Mouse (Mus musculus): ENCODE data around the gene Ttc39a. TPM values are rescaled to one million over a fixed set of nuclear protein-coding genes. Genes with fewer than 3 reads are reported as not detected.
A peak's percentile ranks its signal among the peaks of the same experiment; 100 is the strongest.

Gene Ttc39a
- polyA plus RNA-seq, 1 experiment: 0.70 TPM

DNA sequence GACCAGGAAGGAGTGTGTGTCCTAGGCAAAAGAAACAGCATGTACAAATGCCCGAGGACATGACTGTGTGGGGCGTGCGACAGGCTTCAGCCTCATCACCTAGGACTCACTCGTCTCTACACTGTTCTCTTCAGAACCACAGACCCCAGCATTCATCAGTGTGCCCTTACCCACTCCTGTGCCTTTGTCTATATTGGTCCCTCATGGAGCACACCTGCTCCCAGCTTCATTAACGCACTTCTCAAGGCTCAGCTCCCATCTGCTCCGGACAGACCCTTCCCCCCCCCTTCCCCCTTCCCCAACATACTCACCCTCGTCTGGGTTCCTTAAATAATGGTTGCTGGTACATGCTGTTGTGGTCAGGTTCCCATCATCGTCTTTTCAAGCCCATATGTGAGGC is 1.0 kb upstream of the Ttc39a start:
- Histone ChIP-seq H3K4me3 (no peak overlapping the region), H3K4me2 (ENCODE audit: low read depth) (peak overlapping the region; percentile 82), H3K27me3 (ENCODE audit: control insufficient read depth, insufficient read depth, insufficient read length) (no peaks in the 10 kb centered on the region), H3ac (ENCODE audit: control insufficient read depth, insufficient read length) (no peak overlapping the region), H3K36me3 (ENCODE audit: control insufficient read depth, insufficient read depth) (no peaks in the 10 kb centered on the region), H3K79me2 (ENCODE audit: control insufficient read depth, insufficient read depth) (no peaks in the 10 kb centered on the region)
- TF ChIP-seq REST (IDR thresholded peaks at IDR 0.05; ENCODE audit: insufficient read depth, insufficient read length) (no peak), E2F4 (IDR thresholded peaks at IDR 0.05; ENCODE audit: insufficient read depth) (no peak), CEBPB (IDR thresholded peaks at IDR 0.05; ENCODE audit: insufficient read depth, poor library complexity, severe bottlenecking) (no peak), MYOD1 (IDR thresholded peaks at IDR 0.05; ENCODE audit: control insufficient read depth in 1 of 3, insufficient read length in 2 of 3, low read depth in 2 of 3) (no peak), MAX (IDR thresholded peaks at IDR 0.05; ENCODE audit: low read depth) (no peak), POLR2AphosphoS2 (IDR thresholded peaks at IDR 0.05; ENCODE audit: insufficient read length, low read depth) (no peak), TCF3 (IDR thresholded peaks at IDR 0.05; ENCODE audit: insufficient read length, low read depth) (no peak), POLR2A (IDR thresholded peaks at IDR 0.05; ENCODE audit: insufficient read length, low read depth) (no peak)

DNA sequence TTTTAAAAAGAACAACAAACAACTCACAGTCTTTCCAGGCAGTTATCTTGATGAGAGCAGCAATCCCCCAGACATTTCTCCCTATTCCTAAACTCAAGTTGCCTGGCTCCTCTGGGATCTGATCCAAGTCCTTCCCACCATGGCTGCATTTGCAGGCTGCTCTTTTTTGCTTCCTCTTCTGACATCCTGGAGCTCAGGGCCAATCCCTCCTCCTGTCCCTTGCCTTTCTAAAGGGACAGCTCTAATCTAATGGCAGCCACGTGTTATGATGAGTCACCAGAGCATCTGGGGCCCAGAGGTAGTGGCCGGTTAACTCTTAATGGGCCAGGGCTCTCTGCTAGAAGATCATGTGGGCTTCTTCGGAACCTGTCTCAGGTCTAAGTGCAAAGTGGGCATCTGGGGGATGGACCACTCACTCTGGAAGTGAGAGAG is 353 bp upstream of the Ttc39a start:
- Histone ChIP-seq H3ac (ENCODE audit: control insufficient read depth, insufficient read length) (no peak overlapping the region), H3K4me2 (ENCODE audit: low read depth) (peak overlapping the region; percentile 82), H3K27me3 (ENCODE audit: control insufficient read depth, insufficient read depth, insufficient read length) (no peaks in the 10 kb centered on the region), H3K36me3 (ENCODE audit: control insufficient read depth, insufficient read depth) (no peaks in the 10 kb centered on the region), H3K4me3 (peak overlapping the region; percentile 17), H3K79me2 (ENCODE audit: control insufficient read depth, insufficient read depth) (no peaks in the 10 kb centered on the region)
- no peak for TF ChIP-seq TCF12 (IDR thresholded peaks at IDR 0.05; ENCODE audit: insufficient read depth, poor library complexity, severe bottlenecking)
- TF ChIP-seq SRF (IDR thresholded peaks at IDR 0.05; ENCODE audit: control insufficient read depth, insufficient read length, low read depth): no peak
- TF ChIP-seq MYOG (IDR thresholded peaks at IDR 0.05; ENCODE audit: control insufficient read depth in 1 of 3, insufficient read depth in 1 of 3, insufficient read length in 2 of 3, low read depth in 2 of 3): no peak
- no peak for TF ChIP-seq REST (IDR thresholded peaks at IDR 0.05; ENCODE audit: insufficient read depth, insufficient read length)
- TF ChIP-seq TCF3 (IDR thresholded peaks at IDR 0.05; ENCODE audit: insufficient read length, low read depth): no peak
- peak; percentile 39 for TF ChIP-seq USF1 (IDR thresholded peaks at IDR 0.05; ENCODE audit: low read depth)
- no peak for TF ChIP-seq CEBPB (IDR thresholded peaks at IDR 0.05; ENCODE audit: insufficient read depth, poor library complexity, severe bottlenecking)

DNA sequence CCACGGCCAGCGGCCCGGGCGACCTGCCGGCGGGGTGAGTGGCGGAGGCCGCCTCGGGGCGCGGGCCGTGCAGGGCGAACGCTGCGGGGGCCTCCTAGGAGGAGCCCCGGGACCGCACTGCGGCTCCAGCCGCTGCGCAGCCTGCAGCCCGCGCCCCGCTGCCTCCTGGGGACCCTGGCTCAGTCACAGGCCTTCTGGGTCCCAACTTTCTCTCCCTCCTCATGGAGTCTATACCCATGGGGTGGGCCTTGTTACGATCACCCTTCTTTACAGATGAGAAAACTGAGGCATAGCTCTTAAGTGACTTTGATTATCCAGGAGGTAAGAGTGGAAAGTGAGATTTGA is 725 bp downstream of the Ttc39a start:
- TF ChIP-seq MAX (IDR thresholded peaks at IDR 0.05; ENCODE audit: low read depth): no peak
- no peak for TF ChIP-seq POLR2AphosphoS2 (IDR thresholded peaks at IDR 0.05; ENCODE audit: insufficient read length, low read depth)
- TF ChIP-seq MYOG (IDR thresholded peaks at IDR 0.05; ENCODE audit: control insufficient read depth in 1 of 3, insufficient read depth in 1 of 3, insufficient read length in 2 of 3, low read depth in 2 of 3): peak in 1 of 3 experiments; percentile 8
- no peak for TF ChIP-seq USF1 (IDR thresholded peaks at IDR 0.05; ENCODE audit: low read depth)
- TF ChIP-seq REST (IDR thresholded peaks at IDR 0.05; ENCODE audit: insufficient read depth, insufficient read length): no peak
- no peak for TF ChIP-seq MYOD1 (IDR thresholded peaks at IDR 0.05; ENCODE audit: control insufficient read depth in 1 of 3, insufficient read length in 2 of 3, low read depth in 2 of 3)
- TF ChIP-seq TCF3 (IDR thresholded peaks at IDR 0.05; ENCODE audit: insufficient read length, low read depth): no peak
- no peaks in the 10 kb centered on the region for H3K36me3 ChIP-seq (ENCODE audit: control insufficient read depth, insufficient read depth)
- no peaks in the 10 kb centered on the region for H3K79me2 ChIP-seq (ENCODE audit: control insufficient read depth, insufficient read depth)
- H3K4me2 ChIP-seq (ENCODE audit: low read depth): peak overlapping the region; percentile 27
- H3K27me3 ChIP-seq (ENCODE audit: control insufficient read depth, insufficient read depth, insufficient read length): no peaks in the 10 kb centered on the region
- peak overlapping the region; percentile 17 for H3K4me3 ChIP-seq
- H3ac ChIP-seq (ENCODE audit: control insufficient read depth, insufficient read length): peak overlapping the region; percentile 12

DNA sequence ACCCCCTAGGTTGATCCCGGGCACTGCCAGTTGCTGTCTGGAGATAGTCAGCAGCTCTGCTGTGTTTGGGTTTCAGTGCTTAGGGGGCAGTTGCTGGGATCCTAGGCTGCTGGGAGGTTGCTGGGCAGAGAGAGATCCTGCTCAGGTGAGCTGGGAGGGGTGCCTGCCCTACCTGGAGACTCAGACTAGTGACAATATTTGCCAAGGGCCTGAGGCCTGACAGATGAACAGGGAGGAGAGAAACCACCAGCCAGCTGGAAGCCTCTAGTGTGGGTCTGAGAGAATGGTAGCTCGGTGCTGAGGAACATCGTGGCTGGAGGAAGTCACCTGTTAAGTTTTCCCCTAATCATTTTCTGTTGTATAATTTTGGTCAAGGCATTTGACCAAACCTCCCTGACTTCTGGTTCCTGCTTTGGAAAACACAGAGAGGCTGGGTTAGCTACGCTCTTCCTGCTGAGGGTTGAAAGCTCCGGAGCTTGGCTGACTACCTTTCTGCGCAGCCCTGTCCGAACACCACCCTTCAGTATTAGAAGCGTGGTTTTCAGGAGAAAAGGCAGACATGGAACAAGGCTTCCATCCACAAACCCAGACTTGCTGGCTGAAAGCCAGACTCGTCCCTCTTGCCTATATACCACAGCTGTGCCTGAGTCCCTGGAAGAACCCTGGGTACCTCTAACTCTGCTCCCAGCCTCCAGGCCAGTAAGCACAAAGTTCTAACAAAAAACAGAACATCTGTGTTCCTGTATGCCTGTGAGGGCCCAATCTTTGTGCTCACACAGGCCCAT is 1.5 kb downstream of the Ttc39a start:
- no peak overlapping the region for H3K4me3 ChIP-seq
- H3ac ChIP-seq (ENCODE audit: control insufficient read depth, insufficient read length): no peak overlapping the region
- no peaks in the 10 kb centered on the region for H3K36me3 ChIP-seq (ENCODE audit: control insufficient read depth, insufficient read depth)
- no peaks in the 10 kb centered on the region for H3K79me2 ChIP-seq (ENCODE audit: control insufficient read depth, insufficient read depth)
- H3K27me3 ChIP-seq (ENCODE audit: control insufficient read depth, insufficient read depth, insufficient read length): no peaks in the 10 kb centered on the region
- TF ChIP-seq USF1 (IDR thresholded peaks at IDR 0.05; ENCODE audit: low read depth) (no peak), MAX (IDR thresholded peaks at IDR 0.05; ENCODE audit: low read depth) (no peak), E2F4 (IDR thresholded peaks at IDR 0.05; ENCODE audit: insufficient read depth) (no peak), MYOD1 (IDR thresholded peaks at IDR 0.05; ENCODE audit: control insufficient read depth in 1 of 3, insufficient read length in 2 of 3, low read depth in 2 of 3) (no peak), SRF (IDR thresholded peaks at IDR 0.05; ENCODE audit: control insufficient read depth, insufficient read length, low read depth) (no peak), MYOG (IDR thresholded peaks at IDR 0.05; ENCODE audit: control insufficient read depth in 1 of 3, insufficient read depth in 1 of 3, insufficient read length in 2 of 3, low read depth in 2 of 3) (no peak), CEBPB (IDR thresholded peaks at IDR 0.05; ENCODE audit: insufficient read depth, poor library complexity, severe bottlenecking) (no peak), REST (IDR thresholded peaks at IDR 0.05; ENCODE audit: insufficient read depth, insufficient read length) (no peak), TCF12 (IDR thresholded peaks at IDR 0.05; ENCODE audit: insufficient read depth, poor library complexity, severe bottlenecking) (no peak), POLR2AphosphoS2 (IDR thresholded peaks at IDR 0.05; ENCODE audit: insufficient read length, low read depth) (no peak), POLR2A (IDR thresholded peaks at IDR 0.05; ENCODE audit: insufficient read length, low read depth) (no peak), TCF3 (IDR thresholded peaks at IDR 0.05; ENCODE audit: insufficient read length, low read depth) (no peak)
- H3K4me2 ChIP-seq (ENCODE audit: low read depth): no peak overlapping the region
